Mouse (Mus musculus): ENCODE data around the gene Synj1. TPM values are rescaled to one million over a fixed set of nuclear protein-coding genes. Genes with fewer than 3 reads are reported as not detected.

The Synj1 gene
- polyA plus RNA-seq, 1 experiment = 51.6 TPM

DNA sequence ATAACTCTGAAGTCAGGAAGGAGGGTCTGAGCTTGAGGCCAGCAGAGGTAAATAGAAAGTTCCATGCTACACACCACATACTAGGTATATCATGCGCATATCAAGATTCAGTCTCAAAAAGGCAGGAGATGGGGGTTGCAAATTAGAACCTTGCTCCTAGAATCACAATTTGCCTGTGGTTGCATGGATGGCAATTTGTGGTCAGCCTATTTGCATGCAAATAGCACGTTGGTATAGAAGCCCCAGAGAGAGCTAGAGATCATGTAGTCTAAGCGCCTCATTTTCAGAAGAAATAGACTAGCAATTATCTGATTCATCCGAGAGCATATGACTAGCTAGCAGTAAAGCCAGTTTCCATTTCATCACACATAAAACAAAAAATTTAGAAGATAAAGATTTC lies 11.3 kb downstream of the Synj1 start:
- H3K4me3 ChIP-seq (ENCODE audit: control insufficient read depth, insufficient read depth, low read length) = no peak overlapping the region
- peaks cover 2% of the 10 kb centered on the region; the same call in 1 of the 2 replicates for H3K4me1 ChIP-seq (replicated peaks; ENCODE audit: control insufficient read depth, insufficient read depth, low read length)
- WGBS = 76% methylated on average over 4 of the region's 4 CpGs
- no peak overlapping the region for H3K27ac ChIP-seq (ENCODE audit: control insufficient read depth, insufficient read depth, low read length)
- no peak for DNase-seq
- H3K27me3 ChIP-seq (ENCODE audit: control insufficient read depth, insufficient read depth, low read length) = no peaks in the 10 kb centered on the region
- TF ChIP-seq POLR2A (IDR thresholded peaks at IDR 0.05; ENCODE audit: control insufficient read depth, extremely low read depth, insufficient read depth, low read length, poor library complexity) (no peak), CTCF (IDR thresholded peaks at IDR 0.05; ENCODE audit: borderline replicate concordance, control insufficient read depth, extremely low read depth, insufficient read depth, low read length, poor library complexity) (no peak)
- H3K36me3 ChIP-seq (ENCODE audit: control insufficient read depth, insufficient read depth, low read length) = peaks cover 7% of the 10 kb centered on the region; the same call in 1 of the 2 replicates

DNA sequence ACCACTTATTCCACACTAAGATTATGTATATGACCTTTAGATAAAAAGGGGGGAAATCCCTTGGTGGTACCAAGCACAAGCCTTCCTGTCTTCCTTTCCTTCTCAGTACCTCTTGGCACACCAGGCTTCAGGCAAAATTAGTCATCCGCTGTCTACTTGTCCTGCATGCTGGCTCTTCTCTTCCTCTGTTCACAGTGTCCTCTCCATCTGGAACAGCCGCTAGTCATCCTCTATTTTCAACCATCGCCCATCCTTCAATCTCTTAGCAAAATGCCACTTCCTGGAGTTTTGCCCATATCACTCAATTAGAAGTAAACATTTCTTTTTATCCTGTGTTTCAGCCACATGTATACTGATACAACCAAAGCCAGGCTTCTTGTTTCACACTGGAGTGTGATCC lies 13.3 kb downstream of the Synj1 start:
- Histone ChIP-seq H3K27me3 (ENCODE audit: control insufficient read depth, insufficient read depth, low read length) (no peaks in the 10 kb centered on the region), H3K4me1 (replicated peaks; ENCODE audit: control insufficient read depth, insufficient read depth, low read length) (peaks cover 2% of the 10 kb centered on the region; the same call in 1 of the 2 replicates), H3K27ac (ENCODE audit: control insufficient read depth, insufficient read depth, low read length) (no peak overlapping the region), H3K4me3 (ENCODE audit: control insufficient read depth, insufficient read depth, low read length) (no peak overlapping the region), H3K36me3 (ENCODE audit: control insufficient read depth, insufficient read depth, low read length) (no peaks in the 10 kb centered on the region; the same call in 1 of the 2 replicates)
- TF ChIP-seq CTCF (IDR thresholded peaks at IDR 0.05; ENCODE audit: borderline replicate concordance, control insufficient read depth, extremely low read depth, insufficient read depth, low read length, poor library complexity) (no peak), POLR2A (IDR thresholded peaks at IDR 0.05; ENCODE audit: control insufficient read depth, extremely low read depth, insufficient read depth, low read length, poor library complexity) (no peak)
- no peak for DNase-seq
- WGBS = 98% methylated on average over 3 of the region's 3 CpGs

DNA sequence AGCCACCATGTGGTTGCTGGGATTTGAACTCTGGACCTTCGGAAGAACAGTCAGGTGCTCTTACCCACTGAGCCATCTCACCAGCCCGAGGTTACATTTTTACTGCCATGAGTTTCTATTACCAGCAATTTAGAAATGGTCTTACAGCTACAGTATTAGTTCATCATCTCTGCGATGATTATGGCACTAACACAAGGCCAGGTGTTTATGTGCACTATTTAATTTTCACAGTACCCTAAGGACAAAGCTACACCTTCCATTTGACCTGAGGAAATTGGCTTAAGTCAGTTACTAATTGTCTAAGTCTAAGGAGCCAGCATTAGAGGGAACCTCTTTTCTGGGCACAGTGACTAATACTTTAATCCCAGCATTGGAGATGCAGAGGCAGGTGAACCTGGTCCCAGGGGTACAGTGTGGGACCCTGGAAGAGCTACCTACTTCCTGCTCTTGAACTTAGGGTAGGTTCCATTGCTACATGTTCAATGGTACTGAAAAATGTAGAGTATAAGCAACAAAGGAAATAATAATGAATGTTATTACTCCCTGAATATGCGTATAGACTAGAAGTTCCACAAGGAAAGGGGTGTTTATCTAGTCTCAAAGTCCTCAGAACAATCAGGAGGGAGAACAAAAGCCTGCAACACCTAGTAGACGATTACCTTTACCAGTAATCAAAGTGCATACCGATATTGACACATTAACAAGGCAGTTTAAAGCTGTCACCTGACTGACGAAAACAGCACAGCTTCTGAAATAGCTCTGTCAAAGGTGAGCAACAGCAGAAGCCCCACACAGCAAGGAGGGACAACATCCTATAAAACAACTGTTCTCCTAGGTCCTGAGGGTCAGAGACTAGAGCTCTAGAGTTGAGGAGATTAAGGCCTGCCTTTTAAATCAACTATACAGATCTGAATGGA lies 14.5 kb downstream of the Synj1 start:
- no peak overlapping the region for H3K4me3 ChIP-seq (ENCODE audit: control insufficient read depth, insufficient read depth, low read length)
- DNase-seq = no peak
- WGBS = 94% methylated on average over 7 of the region's 7 CpGs
- no peaks in the 10 kb centered on the region for H3K27me3 ChIP-seq (ENCODE audit: control insufficient read depth, insufficient read depth, low read length)
- H3K36me3 ChIP-seq (ENCODE audit: control insufficient read depth, insufficient read depth, low read length) = no peaks in the 10 kb centered on the region; the same call in 1 of the 2 replicates
- peaks cover 2% of the 10 kb centered on the region; the same call in 1 of the 2 replicates for H3K4me1 ChIP-seq (replicated peaks; ENCODE audit: control insufficient read depth, insufficient read depth, low read length)
- no peak overlapping the region for H3K27ac ChIP-seq (ENCODE audit: control insufficient read depth, insufficient read depth, low read length)
- TF ChIP-seq CTCF (IDR thresholded peaks at IDR 0.05; ENCODE audit: borderline replicate concordance, control insufficient read depth, extremely low read depth, insufficient read depth, low read length, poor library complexity) (no peak), POLR2A (IDR thresholded peaks at IDR 0.05; ENCODE audit: control insufficient read depth, extremely low read depth, insufficient read depth, low read length, poor library complexity) (no peak)

DNA sequence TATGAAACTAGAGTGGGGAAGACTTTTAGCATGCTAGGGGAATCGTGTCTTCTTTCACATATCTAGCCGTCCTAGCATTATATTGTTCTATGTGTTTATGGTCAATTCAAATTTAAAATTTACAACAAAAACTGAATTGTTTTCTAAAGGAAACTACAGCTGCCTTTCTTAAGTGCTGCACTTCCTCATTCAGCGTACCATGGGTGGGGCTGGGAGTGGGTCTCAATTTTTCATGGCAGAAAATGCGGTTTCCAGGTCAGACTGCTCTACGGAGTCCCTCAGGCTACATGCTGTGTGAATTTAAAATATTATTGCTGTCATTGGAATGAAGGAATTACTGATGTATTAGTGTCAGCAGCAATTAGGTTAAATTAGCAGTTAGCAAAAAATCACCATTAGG lies 15.6 kb downstream of the Synj1 start:
- H3K4me1 ChIP-seq (replicated peaks; ENCODE audit: control insufficient read depth, insufficient read depth, low read length) = peaks cover 2% of the 10 kb centered on the region; the same call in 1 of the 2 replicates
- 37% methylated on average over 5 of the region's 5 CpGs for WGBS
- no peak overlapping the region for H3K4me3 ChIP-seq (ENCODE audit: control insufficient read depth, insufficient read depth, low read length)
- no peak overlapping the region for H3K27ac ChIP-seq (ENCODE audit: control insufficient read depth, insufficient read depth, low read length)
- DNase-seq = no peak
- no peak for TF ChIP-seq POLR2A (IDR thresholded peaks at IDR 0.05; ENCODE audit: control insufficient read depth, extremely low read depth, insufficient read depth, low read length, poor library complexity)
- no peak for TF ChIP-seq CTCF (IDR thresholded peaks at IDR 0.05; ENCODE audit: borderline replicate concordance, control insufficient read depth, extremely low read depth, insufficient read depth, low read length, poor library complexity)
- H3K36me3 ChIP-seq (ENCODE audit: control insufficient read depth, insufficient read depth, low read length) = peaks cover 7% of the 10 kb centered on the region; the same call in 1 of the 2 replicates
- H3K27me3 ChIP-seq (ENCODE audit: control insufficient read depth, insufficient read depth, low read length) = no peaks in the 10 kb centered on the region

DNA sequence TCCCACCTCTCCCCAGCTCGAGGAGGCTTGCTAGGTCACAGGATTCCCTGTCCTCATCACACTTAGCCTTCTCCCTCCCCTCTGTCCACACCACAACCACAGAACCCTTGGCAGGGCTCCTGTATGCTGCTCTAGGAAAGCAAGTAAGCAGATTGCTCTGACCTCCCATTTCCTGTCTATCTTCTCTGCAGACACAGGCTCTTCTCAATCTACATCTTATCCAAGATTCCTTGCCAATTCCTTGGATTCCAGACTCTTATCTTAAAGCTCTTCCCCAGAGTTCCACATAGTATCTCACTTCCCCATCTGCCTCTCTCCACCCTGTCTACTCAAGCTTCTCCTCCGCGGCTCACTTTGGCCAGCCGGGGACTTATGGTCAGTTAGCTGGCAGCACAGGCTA lies 16.1 kb downstream of the Synj1 start:
- H3K27ac ChIP-seq (ENCODE audit: control insufficient read depth, insufficient read depth, low read length) = no peak overlapping the region
- H3K36me3 ChIP-seq (ENCODE audit: control insufficient read depth, insufficient read depth, low read length) = peaks cover 8% of the 10 kb centered on the region; the same call in 1 of the 2 replicates
- TF ChIP-seq POLR2A (IDR thresholded peaks at IDR 0.05; ENCODE audit: control insufficient read depth, extremely low read depth, insufficient read depth, low read length, poor library complexity) = no peak
- TF ChIP-seq CTCF (IDR thresholded peaks at IDR 0.05; ENCODE audit: borderline replicate concordance, control insufficient read depth, extremely low read depth, insufficient read depth, low read length, poor library complexity) = no peak
- no peak overlapping the region for H3K4me3 ChIP-seq (ENCODE audit: control insufficient read depth, insufficient read depth, low read length)
- 11% methylated on average over 4 of the region's 4 CpGs for WGBS
- DNase-seq = no peak
- no peaks in the 10 kb centered on the region for H3K27me3 ChIP-seq (ENCODE audit: control insufficient read depth, insufficient read depth, low read length)
- H3K4me1 ChIP-seq (replicated peaks; ENCODE audit: control insufficient read depth, insufficient read depth, low read length) = peaks cover 2% of the 10 kb centered on the region; the same call in 1 of the 2 replicates

DNA sequence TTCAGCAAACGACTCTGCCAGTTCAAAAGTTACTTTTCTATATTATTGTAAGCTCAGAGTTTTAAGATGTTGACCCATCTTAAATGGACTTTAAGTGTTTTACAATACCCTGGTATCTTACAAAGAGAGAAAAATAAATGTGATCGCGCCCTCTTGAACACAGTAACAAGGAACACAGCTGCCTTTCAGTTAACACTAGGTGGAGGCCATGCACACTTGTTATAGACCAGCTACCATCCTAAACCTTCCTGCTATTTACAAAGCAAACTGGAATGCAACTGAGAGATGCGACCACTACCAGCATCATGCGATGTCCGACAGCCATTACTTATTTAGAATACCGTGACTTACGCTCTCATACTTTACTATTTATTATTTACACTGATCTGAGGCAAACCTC lies 21.9 kb downstream of the Synj1 start:
- no peak overlapping the region for H3K4me3 ChIP-seq (ENCODE audit: control insufficient read depth, insufficient read depth, low read length)
- H3K36me3 ChIP-seq (ENCODE audit: control insufficient read depth, insufficient read depth, low read length) = peaks cover 13% of the 10 kb centered on the region
- 99% methylated on average over 8 of the region's 8 CpGs for WGBS
- H3K4me1 ChIP-seq (replicated peaks; ENCODE audit: control insufficient read depth, insufficient read depth, low read length) = no peaks in the 10 kb centered on the region
- H3K27me3 ChIP-seq (ENCODE audit: control insufficient read depth, insufficient read depth, low read length) = no peaks in the 10 kb centered on the region
- DNase-seq = no peak
- no peak overlapping the region for H3K27ac ChIP-seq (ENCODE audit: control insufficient read depth, insufficient read depth, low read length)
- TF ChIP-seq CTCF (IDR thresholded peaks at IDR 0.05; ENCODE audit: borderline replicate concordance, control insufficient read depth, extremely low read depth, insufficient read depth, low read length, poor library complexity) (no peak), POLR2A (IDR thresholded peaks at IDR 0.05; ENCODE audit: control insufficient read depth, extremely low read depth, insufficient read depth, low read length, poor library complexity) (no peak)

All from thymus, adult 2 months (tissue).